Mouse (Mus musculus) CH12.LX (cell line): ENCODE measurements at regions not wholly inside any gene's neighbourhood (a gene's known extent, or its start where the extent isn't known, plus 50 kb on each side); places are given as distances from the start of the nearest gene placed in this dataset.

Experiments used
- CTCF ChIP-seq, 2 experiments: IDR thresholded peaks in 1 of 2; conservative IDR thresholded peaks in 1 of 2; 2 replicates each; pipeline ENCODE4 v1.5.1; 2011 to 2012; ENCODE audit warnings: low read depth in 2 of 2, low read length in 2 of 2, improper control_type of control experiment in 1 of 2, inconsistent platforms in 1 of 2, mild to moderate bottlenecking in 1 of 2, moderate library complexity in 1 of 2
- E2F4 ChIP-seq: IDR thresholded peaks from 2 replicates; pipeline ENCODE4 v1.6.1; 2011; ENCODE audit warnings: low read depth, low read length, improper control_type of control experiment; ENCODE audit not compliant: insufficient replicate concordance
- MYC ChIP-seq: IDR thresholded peaks from 2 replicates; pipeline ENCODE4 v1.6.1; 2011; ENCODE audit warnings: low read depth, mild to moderate bottlenecking, improper control_type of control experiment, low read length
- POLR2A ChIP-seq: IDR thresholded peaks from 2 replicates; pipeline ENCODE4 v1.6.1; 2011; ENCODE audit warnings: low read depth, mild to moderate bottlenecking, improper control_type of control experiment, low read length
- POLR2AphosphoS2 ChIP-seq: IDR thresholded peaks from 2 replicates; pipeline ENCODE4 v1.6.1; 2011; ENCODE audit warnings: low read depth, low read length, improper control_type of control experiment

DNA sequence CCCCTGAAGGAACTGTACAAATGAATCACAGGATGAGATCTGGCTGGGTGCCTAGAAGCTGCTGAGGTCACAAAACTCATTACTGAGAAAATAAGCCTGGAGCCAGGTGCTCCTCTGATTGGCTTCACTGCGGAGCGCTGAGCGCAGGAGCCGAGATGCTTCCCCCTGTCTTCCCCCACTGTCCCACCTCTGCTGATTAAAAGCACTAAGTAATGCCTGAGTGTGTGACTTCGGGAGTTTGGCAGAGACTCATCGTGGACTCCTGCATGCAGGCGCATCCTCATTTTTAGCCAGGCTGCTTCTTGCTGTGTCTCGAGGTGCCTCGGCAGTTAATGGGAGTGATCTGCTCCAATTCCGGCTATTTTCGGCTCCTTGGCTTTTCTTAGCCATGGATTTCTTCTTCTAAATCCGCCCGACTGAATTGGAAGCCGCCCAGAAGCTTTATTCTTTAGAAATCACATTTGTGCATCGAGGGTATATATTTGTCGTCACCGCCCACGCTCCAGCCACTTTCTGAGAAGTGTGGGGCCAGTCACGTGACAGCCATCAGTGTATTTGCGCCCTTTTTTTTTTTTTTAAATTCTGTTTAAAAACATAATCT is 55.3 kb upstream of the Stmnd1 start:
- TF ChIP-seq E2F4 = no peak
- TF ChIP-seq CTCF (conservative IDR thresholded peaks at IDR 0.05 in 1 of 2, IDR thresholded peaks at IDR 0.05 in 1 of 2; ENCODE audit: low read depth in 2 of 2, low read length in 2 of 2) = no peak
- no peak for TF ChIP-seq MYC
- TF ChIP-seq POLR2A = no peak
- TF ChIP-seq POLR2AphosphoS2 = no peak
